Mouse (Mus musculus): ENCODE measurements around the gene Sowahd. TPM values are rescaled to one million over a fixed set of nuclear protein-coding genes. Genes with fewer than 3 reads are reported as not detected.
"Not testable (repeated sequence)": the region's sequence is repeated elsewhere in the genome, so short reads cannot be mapped to it uniquely, and the experiment has no call there.

Gene Sowahd
- polyA plus RNA-seq, 1 experiment from 2014 or later = 0.10 TPM

- H3K36me3 ChIP-seq = no peaks in the 10 kb centered on the region
- no peak overlapping the region for H3K4me2 ChIP-seq
- ATAC-seq (ENCODE audit: low FRiP score) = no peak
- no peaks in the 10 kb centered on the region for H3K4me1 ChIP-seq (replicated peaks)
- H3K4me3 ChIP-seq = no peak overlapping the region
- WGBS = 32% methylated on average over 9 of the region's 9 CpGs
- no peaks in the 10 kb centered on the region for H3K27me3 ChIP-seq
- H3K27ac ChIP-seq = no peak overlapping the region
- no peaks in the 10 kb centered on the region for H3K9me3 ChIP-seq
- no peak overlapping the region for H3K9ac ChIP-seq
Observed at GRCm38 (mm10) chrX:37074262-37074892, 25.7 kb downstream of the Sowahd start.

DNA sequence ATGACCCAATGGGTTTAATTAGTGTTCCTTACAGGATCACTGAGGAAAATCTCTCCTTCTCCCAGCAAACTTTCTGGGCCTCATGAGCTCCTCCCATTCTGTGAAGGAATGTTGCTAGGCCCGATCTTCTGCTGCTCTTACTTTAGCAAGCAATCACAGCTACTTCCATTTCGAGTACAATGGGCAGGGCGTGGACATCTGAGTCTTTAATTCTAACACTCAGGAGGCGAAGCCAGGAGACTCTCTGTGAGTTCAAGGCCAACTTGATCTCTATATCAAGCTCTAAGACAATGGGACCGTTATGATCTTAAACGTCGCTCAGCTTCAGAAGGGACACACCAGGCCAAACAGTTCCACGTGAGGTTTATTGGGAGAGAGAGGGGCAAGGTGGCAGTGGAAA lies 28.0 kb downstream of the Sowahd start:
- H3K4me3 ChIP-seq = no peak overlapping the region
- H3K9ac ChIP-seq = no peak overlapping the region
- WGBS = 79% methylated on average over 8 of the region's 8 CpGs
- ATAC-seq (ENCODE audit: low FRiP score) = no peak
- H3K9me3 ChIP-seq = no peaks in the 10 kb centered on the region
- H3K4me1 ChIP-seq (replicated peaks) = no peaks in the 10 kb centered on the region
- H3K27ac ChIP-seq = no peak overlapping the region
- peaks cover 6% of the 10 kb centered on the region for H3K36me3 ChIP-seq
- H3K27me3 ChIP-seq = no peaks in the 10 kb centered on the region
- no peak overlapping the region for H3K4me2 ChIP-seq

- H3K27me3 ChIP-seq; H3K9ac ChIP-seq; H3K27ac ChIP-seq; H3K9me3 ChIP-seq; ATAC-seq (ENCODE audit: low FRiP score); H3K4me2 ChIP-seq; H3K4me3 ChIP-seq: not testable (repeated sequence)
- whole genome bisulfite sequencing = 73% methylated on average over 4 of the region's 4 CpGs
- H3K36me3 ChIP-seq = peaks cover 11% of the 10 kb centered on the region
- H3K4me1 ChIP-seq (replicated peaks) = peaks cover 10% of the 10 kb centered on the region
Observed at GRCm38 (mm10) chrX:37080345-37080744, 31.7 kb downstream of the Sowahd start.

GRCm38 (mm10) chrX:37081194-37081593 lies 32.5 kb downstream of the Sowahd start:
- Histone ChIP-seq H3K4me3 (no peak overlapping the region), H3K27me3 (no peaks in the 10 kb centered on the region), H3K36me3 (peaks cover 11% of the 10 kb centered on the region), H3K4me2 (no peak overlapping the region), H3K27ac (no peak overlapping the region), H3K9ac (no peak overlapping the region), H3K4me1 (replicated peaks) (peaks cover 10% of the 10 kb centered on the region), H3K9me3 (no peaks in the 10 kb centered on the region)
- WGBS = 50% methylated on average over 6 of the region's 6 CpGs
- no peak for ATAC-seq (ENCODE audit: low FRiP score)

DNA sequence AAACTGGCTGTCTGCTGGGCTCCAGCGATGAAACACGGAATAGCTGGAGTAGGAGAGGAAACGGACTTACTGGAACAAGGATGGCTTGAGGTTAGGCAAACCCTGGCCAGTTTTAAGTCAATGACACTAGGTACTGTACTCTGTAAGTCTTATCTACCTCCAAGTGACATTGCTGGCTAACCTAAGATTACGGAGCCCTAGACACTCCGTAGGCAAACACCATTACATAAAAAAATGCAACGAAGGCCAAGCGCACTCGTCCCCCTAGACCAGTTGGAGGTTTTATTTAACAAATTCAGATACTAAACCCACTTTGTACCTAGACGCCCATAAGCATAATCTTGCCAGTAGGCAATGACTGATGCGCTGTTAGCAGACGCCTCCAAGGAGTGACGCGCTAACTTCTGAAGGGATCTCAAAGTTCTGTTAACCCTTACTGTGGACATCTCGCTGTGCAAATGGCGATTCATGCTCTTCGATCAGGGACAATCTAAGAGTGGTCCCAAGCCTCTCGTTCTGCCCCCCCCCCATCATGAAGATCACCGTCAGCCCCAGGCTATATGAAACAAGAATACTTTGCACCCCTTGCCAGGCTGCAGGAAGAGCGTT lies 35.8 kb downstream of the Sowahd start:
- H3K27ac ChIP-seq = peak overlapping the region; percentile 92
- H3K9ac ChIP-seq = peak overlapping the region; percentile 81
- H3K9me3 ChIP-seq = no peaks in the 10 kb centered on the region
- H3K4me3 ChIP-seq = peak overlapping the region; percentile 54
- H3K27me3 ChIP-seq = no peaks in the 10 kb centered on the region
- peaks cover 10% of the 10 kb centered on the region for H3K4me1 ChIP-seq (replicated peaks)
- peak; percentile 47; the same call in 1 of the 2 replicates for ATAC-seq (ENCODE audit: low FRiP score)
- peak overlapping the region; percentile 80 for H3K4me2 ChIP-seq
- WGBS = 16% methylated on average over 19 of the region's 19 CpGs
- peaks cover 11% of the 10 kb centered on the region for H3K36me3 ChIP-seq

GRCm38 (mm10) chrX:37084927-37085660 lies 36.4 kb downstream of the Sowahd start, which contains the start of gene Rpl39:
Rpl39 (minus strand) TSS chrX:37085402.
- WGBS = 10% methylated on average over 38 of the region's 38 CpGs
- peaks cover 11% of the 10 kb centered on the region for H3K36me3 ChIP-seq
- peak; percentile 95 for ATAC-seq (ENCODE audit: low FRiP score)

GRCm38 (mm10) chrX:37085665-37086064 lies 37.0 kb downstream of the Sowahd start:
- Histone ChIP-seq H3K4me2 (peak overlapping the region; percentile 47), H3K27ac (peak overlapping the region; percentile 92), H3K9ac (0 out of 2 replicates have a peak overlapping the region, but pooled peaks have one; percentile 13), H3K4me3 (peak overlapping the region; percentile 54), H3K4me1 (replicated peaks) (peaks cover 10% of the 10 kb centered on the region), H3K27me3 (no peaks in the 10 kb centered on the region), H3K36me3 (peaks cover 11% of the 10 kb centered on the region), H3K9me3 (no peaks in the 10 kb centered on the region)
- ATAC-seq (ENCODE audit: low FRiP score) = no peak
- 30% methylated on average over 9 of the region's 9 CpGs for WGBS

More at GRCm38 (mm10) chrX:37084927-37085660, 36.4 kb downstream of the Sowahd start, which contains the start of gene Rpl39:
- peak within 1 kb of the TSS; percentile 81 for H3K9ac ChIP-seq
- H3K9me3 ChIP-seq = no peaks in the 10 kb centered on the region
- H3K27me3 ChIP-seq = no peaks in the 10 kb centered on the region
- H3K4me3 ChIP-seq = peak within 1 kb of the TSS; percentile 54
- peak within 1 kb of the TSS; percentile 92 for H3K27ac ChIP-seq
- H3K4me2 ChIP-seq = peak within 1 kb of the TSS; percentile 80
- peaks cover 10% of the 10 kb centered on the region for H3K4me1 ChIP-seq (replicated peaks)

- Histone ChIP-seq H3K4me2 (no peak overlapping the region), H3K9ac (no peak overlapping the region), H3K9me3 (no peaks in the 10 kb centered on the region), H3K27me3 (no peaks in the 10 kb centered on the region), H3K4me3 (no peak overlapping the region), H3K27ac (no peak overlapping the region), H3K4me1 (replicated peaks) (no peaks in the 10 kb centered on the region), H3K36me3 (peaks cover 4% of the 10 kb centered on the region; the same call in 1 of the 2 replicates)
- WGBS = 88% methylated on average over 1 of the region's 1 CpGs
- ATAC-seq (ENCODE audit: low FRiP score) = no peak
Observed at GRCm38 (mm10) chrX:37088778-37089177, 40.1 kb downstream of the Sowahd start.

- Histone ChIP-seq H3K4me2 (no peak overlapping the region), H3K27me3 (no peaks in the 10 kb centered on the region), H3K27ac (no peak overlapping the region), H3K4me1 (replicated peaks) (no peaks in the 10 kb centered on the region), H3K9me3 (no peaks in the 10 kb centered on the region), H3K4me3 (no peak overlapping the region), H3K9ac (no peak overlapping the region), H3K36me3 (peaks cover 4% of the 10 kb centered on the region; the same call in 1 of the 2 replicates)
- WGBS = 88% methylated on average over 3 of the region's 3 CpGs
- no peak for ATAC-seq (ENCODE audit: low FRiP score)
Observed at GRCm38 (mm10) chrX:37091457-37091856, 42.8 kb downstream of the Sowahd start.

- Histone ChIP-seq H3K4me1 (replicated peaks) (no peaks in the 10 kb centered on the region), H3K9me3 (no peaks in the 10 kb centered on the region), H3K4me3 (no peak overlapping the region), H3K27me3 (no peaks in the 10 kb centered on the region), H3K4me2 (no peak overlapping the region), H3K36me3 (peaks cover 20% of the 10 kb centered on the region), H3K27ac (no peak overlapping the region), H3K9ac (no peak overlapping the region)
- 94% methylated on average over 11 of the region's 11 CpGs for WGBS
- no peak for ATAC-seq (ENCODE audit: low FRiP score)
Observed at GRCm38 (mm10) chrX:37095106-37095768, 46.6 kb downstream of the Sowahd start.

GRCm38 (mm10) chrX:37098681-37099080 lies 50.0 kb downstream of the Sowahd start:
- Histone ChIP-seq H3K9ac (no peak overlapping the region), H3K9me3 (no peaks in the 10 kb centered on the region), H3K36me3 (peaks cover 20% of the 10 kb centered on the region), H3K4me3 (no peak overlapping the region), H3K27ac (no peak overlapping the region), H3K4me1 (replicated peaks) (no peaks in the 10 kb centered on the region), H3K4me2 (no peak overlapping the region), H3K27me3 (no peaks in the 10 kb centered on the region)
- 92% methylated on average over 3 of the region's 3 CpGs for WGBS
- no peak for ATAC-seq (ENCODE audit: low FRiP score)

Measured in hindbrain, embryonic 13.5 days (tissue).